Mouse (Mus musculus) hindbrain, embryonic 14.5 days (tissue): ENCODE measurements at regions not wholly inside any gene's neighbourhood (a gene's known extent, or its start where the extent isn't known, plus 50 kb on each side); places are given as distances from the start of the nearest gene placed in this dataset.

Experiments used
- ATAC-seq: fragments of 200-750 bp; cut with Nextera tagmentation; 2 replicates; pipeline ENCODE4 v1.8.0; 2017; ENCODE audit warnings: moderate number of reproducible peaks, mild to moderate bottlenecking, moderate TSS enrichment, moderate library complexity; ENCODE audit not compliant: low FRiP score
- DNase-seq: peaks from one replicate; pipeline ENCODE4 v3.0.0-alpha.2; 2015; ENCODE audit warnings: low spot score
- H3K27ac ChIP-seq: fragments of 300-500 bp; sonication (generic); 2 replicates; pipeline ENCODE4 v1.5.1; 2014; ENCODE audit warnings: mild to moderate bottlenecking, moderate library complexity
- H3K27me3 ChIP-seq: fragments of 300-500 bp; sonication (generic); 2 replicates; pipeline ENCODE4 v1.6.1; 2014; ENCODE audit warnings: mild to moderate bottlenecking, low read length, mixed read lengths; ENCODE audit not compliant: control insufficient read depth, insufficient read depth
- H3K36me3 ChIP-seq: fragments of 300-500 bp; sonication (generic); replicated peaks from 2 replicates; pipeline ENCODE4 v1.6.1; 2014; ENCODE audit not compliant: control insufficient read depth, insufficient read depth
- H3K4me1 ChIP-seq: fragments of 300-500 bp; sonication (generic); replicated peaks from 2 replicates; pipeline ENCODE4 v1.6.1; 2014; ENCODE audit warnings: antibody characterized with exemption, low read length, mixed read lengths; ENCODE audit not compliant: control insufficient read depth, insufficient read depth
- H3K4me2 ChIP-seq: fragments of 300-500 bp; sonication (generic); replicated peaks from 2 replicates; pipeline ENCODE4 v1.6.1; 2014; ENCODE audit warnings: mild to moderate bottlenecking, moderate library complexity
- H3K4me3 ChIP-seq: fragments of 300-500 bp; sonication (generic); replicated peaks from 2 replicates; pipeline ENCODE4 v1.5.1; 2014; ENCODE audit warnings: mild to moderate bottlenecking, low read length
- H3K9ac ChIP-seq: fragments of 300-500 bp; sonication (generic); 2 replicates; pipeline ENCODE4 v1.6.1; 2014
- H3K9me3 ChIP-seq: fragments of 300-500 bp; sonication (generic); 2 replicates; pipeline ENCODE4 v1.6.1; 2016; ENCODE audit warnings: low read length; ENCODE audit not compliant: control insufficient read depth
- WGBS: fragments of 180-500 bp; shearing (Covaris S2); extraction: QIAGEN DNeasy Blood & Tissue Kit; methylation state at CpG from one replicate; pipeline ENCODE4 v1.1.7; 2014; 5-methylcytosine and 5-hydroxymethylcytosine counted together

- 97% methylated on average over 2 of the region's 2 CpGs for WGBS
- Histone ChIP-seq H3K4me2 (no peak overlapping the region), H3K9ac (no peak overlapping the region), H3K27me3 (no peaks in the 10 kb centered on the region), H3K4me1 (no peaks in the 10 kb centered on the region), H3K9me3 (no peaks in the 10 kb centered on the region), H3K27ac (no peak overlapping the region), H3K36me3 (no peaks in the 10 kb centered on the region), H3K4me3 (no peak overlapping the region)
- DNase-seq (no peak), ATAC-seq (no peak)
Measured at GRCm38 (mm10) chr10:48149875-48150274, 1638.7 kb downstream of the Grik2 start.

- no peaks in the 10 kb centered on the region for H3K27me3 ChIP-seq
- 20% methylated on average over 1 of the region's 1 CpGs for WGBS
- H3K9me3 ChIP-seq: no peaks in the 10 kb centered on the region
- H3K36me3 ChIP-seq: no peaks in the 10 kb centered on the region
- DNase-seq (peak; percentile 27), ATAC-seq (no peak)
- H3K27ac ChIP-seq: peak overlapping the region; percentile 29
- no peak overlapping the region for H3K4me2 ChIP-seq
- no peak overlapping the region for H3K4me3 ChIP-seq
- H3K9ac ChIP-seq: no peak overlapping the region
- no peaks in the 10 kb centered on the region for H3K4me1 ChIP-seq
Measured at GRCm38 (mm10) chr10:48135708-48136107, 1652.9 kb downstream of the Grik2 start.
